Mouse (Mus musculus) retina, embryonic 14.5 days (tissue): ENCODE data around the gene Kl.
A peak's percentile ranks its signal among the peaks of the same experiment; 100 is the strongest.

Experiments
- DNase-seq: peaks from one replicate; pipeline ENCODE4 v3.0.0-alpha.2; 2015; ENCODE audit warnings: low spot score

Gene Kl

DNA sequence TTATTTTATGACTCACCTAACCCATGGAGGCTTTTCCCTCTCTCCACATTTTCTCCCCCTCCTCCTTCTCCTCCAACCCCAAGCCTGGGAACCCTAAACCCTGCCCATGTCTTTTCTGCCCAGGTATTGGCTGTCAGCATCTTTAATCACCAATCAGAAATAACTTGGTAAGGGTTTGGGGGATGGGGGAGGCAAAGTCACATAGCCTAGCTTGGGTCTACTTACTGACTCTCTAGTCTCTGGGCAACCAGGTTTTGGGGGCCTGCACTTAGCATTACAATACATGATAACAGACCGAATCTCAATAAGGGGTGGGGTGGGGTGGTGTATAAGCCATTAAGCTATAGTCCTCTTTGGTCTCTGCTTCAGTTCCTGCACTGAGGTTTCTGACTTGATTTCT, 10.3 kb downstream of the Kl start:
- no peak for DNase-seq

DNA sequence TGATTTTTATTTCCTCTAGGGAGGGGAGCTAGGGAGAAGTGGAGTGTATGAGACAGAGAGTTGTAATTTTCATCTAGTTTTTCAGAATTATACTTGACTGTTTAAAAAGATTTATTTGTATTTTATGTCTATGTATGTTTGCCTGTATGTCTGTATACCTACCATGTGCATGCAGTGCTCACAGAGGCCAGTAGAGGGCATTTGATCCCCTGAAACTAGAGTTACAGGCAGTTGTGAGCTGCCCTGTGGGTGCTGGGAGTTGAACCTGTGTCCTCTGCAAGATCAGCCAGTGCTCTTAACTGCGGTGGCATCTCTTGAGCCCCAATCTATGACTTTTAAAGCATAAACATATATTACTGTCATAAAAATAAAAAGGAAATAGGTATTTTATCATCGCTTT, 15.5 kb downstream of the Kl start:
- DNase-seq, result no peak

- no peak for DNase-seq
Measured at GRCm38 (mm10) chr5:150970551-150970950, 18.1 kb downstream of the Kl start.

DNA sequence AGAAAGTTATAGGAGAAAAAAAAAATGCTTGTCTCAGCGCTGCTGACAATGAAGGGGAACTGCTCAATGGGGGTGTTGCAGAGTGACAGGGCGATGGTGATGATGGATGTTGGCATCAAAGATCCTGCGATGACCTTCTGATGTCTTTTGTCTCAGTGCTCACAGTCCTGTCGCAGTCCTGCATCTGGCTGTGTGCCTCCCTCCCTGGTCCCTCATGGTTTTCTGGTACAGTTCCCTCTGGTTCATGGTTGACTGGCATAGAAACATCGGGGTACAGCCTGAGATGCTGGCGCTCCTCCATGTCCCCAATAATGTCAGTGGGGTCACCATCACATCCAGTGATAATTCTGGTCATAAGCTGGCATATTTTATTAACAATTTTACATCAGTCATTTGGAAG, 18.7 kb downstream of the Kl start:
- no peak for DNase-seq

DNA sequence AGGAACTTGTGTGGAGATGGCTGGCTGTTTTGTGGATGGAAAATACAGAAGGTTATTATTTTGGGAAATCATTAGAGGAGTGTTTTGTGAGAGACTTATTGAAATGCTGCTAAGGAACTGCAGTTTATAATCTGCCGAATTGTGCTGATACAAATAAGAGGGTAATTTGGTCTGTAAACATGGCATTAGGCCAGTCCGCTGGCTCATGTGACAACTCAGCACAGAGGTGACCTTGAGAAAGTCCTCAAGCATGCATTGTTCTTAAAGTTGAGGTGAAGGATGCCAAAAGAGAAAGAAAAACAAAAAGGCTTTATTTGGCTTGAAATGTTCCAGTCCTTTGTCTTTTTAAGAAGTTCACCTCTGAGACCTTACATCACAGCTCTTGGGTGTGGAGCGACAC, 21.8 kb downstream of the Kl start:
- no peak for DNase-seq

- no peak for DNase-seq
Measured at GRCm38 (mm10) chr5:150977383-150977958, 25.1 kb downstream of the Kl start.

DNA sequence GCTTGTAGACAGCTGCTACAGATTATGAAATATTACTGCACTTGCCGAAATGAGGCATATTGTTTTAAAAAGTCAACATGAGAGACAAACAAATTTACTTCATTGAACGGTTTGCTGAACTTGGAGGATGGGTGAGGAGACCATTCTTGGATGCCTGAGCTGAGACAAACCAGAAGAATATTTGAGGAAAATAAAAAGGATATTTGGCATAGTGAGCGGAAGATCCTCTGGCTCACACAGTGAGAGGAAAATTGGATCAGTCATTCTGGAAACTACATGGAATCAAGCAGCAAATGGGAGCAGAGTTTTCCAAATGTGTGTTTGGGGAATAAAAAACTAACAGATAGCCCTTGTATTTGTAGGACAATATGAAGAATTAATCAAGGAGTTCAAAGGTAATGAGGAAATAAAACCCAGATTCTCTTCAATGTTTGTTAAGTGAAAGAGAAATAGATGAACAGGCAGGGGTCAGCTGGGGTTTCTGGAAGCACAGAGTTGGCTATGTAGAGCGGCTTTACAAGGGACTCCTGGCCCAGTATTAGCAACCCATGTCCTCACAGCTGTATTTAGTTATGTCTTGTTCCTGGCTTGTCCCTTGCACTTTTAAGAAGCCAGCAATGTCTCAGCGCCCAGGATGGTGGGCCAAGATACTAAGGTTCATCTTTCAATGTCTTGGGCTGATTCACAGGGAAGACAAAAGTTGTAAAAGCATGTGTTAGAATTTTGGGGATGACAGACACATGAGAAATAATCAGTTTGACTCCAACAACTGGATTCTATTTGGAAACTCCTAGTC, 27.1 kb downstream of the Kl start:
- DNase-seq, result no peak

DNA sequence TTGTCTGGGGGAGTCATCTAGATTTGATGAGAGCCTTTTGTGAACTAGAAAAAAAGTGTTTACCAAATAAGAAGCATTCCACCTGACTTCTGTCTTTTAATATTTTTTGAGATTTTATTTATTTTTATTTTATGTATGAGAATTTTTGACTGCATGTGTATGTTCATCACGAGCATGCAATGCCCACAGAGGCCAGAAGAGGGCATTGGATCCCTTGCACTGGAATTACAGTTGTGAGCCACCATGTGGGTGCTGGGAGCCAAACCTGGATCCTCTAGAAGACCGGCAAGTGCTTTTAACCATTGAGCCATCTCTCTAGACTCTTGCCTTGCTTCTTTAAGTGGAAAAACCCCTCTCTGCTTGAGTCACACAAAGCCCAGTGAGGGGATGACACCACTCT, 29.7 kb downstream of the Kl start:
- DNase-seq, result no peak

DNA sequence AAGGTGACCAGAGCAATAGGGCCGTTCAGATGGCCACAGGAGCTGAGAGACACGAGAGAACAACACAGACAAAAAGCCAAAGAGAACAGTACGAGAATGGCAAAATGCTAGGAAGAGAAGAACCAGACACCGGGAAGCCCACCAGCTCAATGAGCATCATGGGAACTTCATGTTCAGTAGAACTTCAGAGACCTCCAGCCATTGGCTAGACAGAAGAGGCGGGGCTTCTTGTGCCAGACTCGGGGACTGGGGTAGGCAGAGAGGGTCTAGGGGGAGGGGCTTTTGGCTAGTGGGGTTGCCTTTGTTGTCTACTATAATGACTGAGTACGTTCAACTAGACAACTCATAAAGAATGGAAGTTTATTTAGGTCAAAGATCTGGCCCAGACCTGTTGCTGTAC, 41.7 kb downstream of the Kl start:
- DNase-seq, result no peak

DNA sequence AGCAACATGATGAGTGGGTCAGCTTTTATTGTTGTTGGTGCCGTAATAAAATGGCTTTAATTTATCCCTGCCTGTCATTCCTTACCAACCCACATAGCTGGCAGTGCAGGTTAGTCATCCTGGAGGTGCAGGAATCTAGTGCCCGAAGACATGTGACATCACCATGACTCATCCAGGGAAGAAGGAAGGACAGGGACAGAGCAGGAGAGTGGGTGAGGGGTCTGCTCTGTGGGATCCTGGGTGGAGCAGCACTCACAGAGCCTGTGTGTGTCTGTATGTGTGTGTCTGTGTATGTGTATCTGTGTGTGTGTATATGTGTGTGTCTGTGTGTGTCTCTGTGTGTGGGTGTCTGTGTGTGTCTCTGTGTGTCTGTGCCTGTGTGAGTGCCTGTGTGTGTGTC, 44.2 kb downstream of the Kl start:
- DNase-seq, result no peak

DNA sequence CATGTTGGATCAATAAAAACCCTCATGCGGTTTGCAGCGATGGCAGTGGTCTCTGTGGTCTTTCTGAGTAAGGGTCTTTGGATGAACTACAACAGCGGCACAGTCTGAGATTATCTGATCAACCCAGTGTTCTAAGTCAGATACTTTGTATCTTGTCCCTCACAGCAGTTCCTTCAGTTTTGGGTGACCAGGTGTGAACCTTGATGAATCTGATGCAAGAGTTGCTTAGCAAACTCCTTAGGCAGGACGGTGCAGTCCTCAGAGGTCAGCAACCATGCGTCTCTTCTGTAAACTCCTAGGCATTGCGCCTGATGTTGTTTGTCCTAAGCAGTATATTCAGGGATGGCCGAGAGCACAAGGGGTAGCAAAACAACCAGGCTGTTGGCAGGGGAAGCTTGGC, 48.7 kb downstream of the Kl start:
- no peak for DNase-seq

DNA sequence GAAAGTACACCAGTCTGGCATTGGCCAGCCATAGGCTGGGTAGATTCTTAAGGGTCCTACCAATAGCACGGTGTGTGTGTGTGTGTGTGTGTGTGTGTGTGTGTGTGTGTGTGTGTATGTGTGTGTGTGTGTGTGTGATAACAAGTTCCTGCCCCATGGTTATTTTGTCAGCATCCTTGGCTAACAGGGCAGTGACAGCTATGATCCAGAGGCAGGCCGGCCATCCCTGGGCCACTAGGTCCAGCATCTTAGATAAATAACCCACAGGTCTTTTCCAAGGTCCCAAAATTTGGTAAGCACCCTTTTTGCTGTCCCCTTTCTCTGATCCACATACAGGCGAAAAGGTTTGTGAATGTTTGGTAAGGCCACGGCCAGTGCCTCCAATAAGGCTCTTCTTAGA, 49.6 kb downstream of the Kl start:
- no peak for DNase-seq

DNA sequence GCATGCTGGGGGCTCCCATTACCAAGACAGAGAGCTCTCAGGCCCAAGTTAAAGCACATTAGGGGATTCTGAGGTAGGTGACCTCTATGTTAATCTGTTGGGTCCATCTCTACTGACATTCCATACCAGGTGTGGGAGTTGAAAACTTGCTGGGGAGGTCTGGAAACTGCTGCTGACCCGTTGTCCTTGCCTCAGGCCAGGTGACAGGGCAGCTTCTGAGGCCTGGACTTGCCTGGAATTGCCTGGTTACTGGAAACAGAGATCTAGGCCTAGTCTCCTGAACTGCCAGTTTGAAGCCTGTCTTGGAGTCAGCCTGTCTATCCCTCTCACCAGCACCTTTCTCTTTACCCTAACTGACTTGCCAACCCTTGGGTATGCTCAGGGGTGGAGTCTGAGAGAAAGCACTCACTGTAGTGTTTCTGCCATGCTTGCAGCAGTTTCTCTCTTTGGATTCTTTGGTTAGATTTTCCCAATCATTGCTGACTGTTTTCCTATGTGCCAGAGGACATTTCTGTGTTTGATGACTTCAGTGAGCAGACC, 51.9 kb downstream of the Kl start:
- DNase-seq, result no peak

- DNase-seq, result no peak
Measured at GRCm38 (mm10) chr5:151018450-151018849, 66.0 kb downstream of the Kl start.

GRCm38 (mm10) chr5:151018959-151019358, 66.6 kb downstream of the Kl start:
- no peak for DNase-seq

DNA sequence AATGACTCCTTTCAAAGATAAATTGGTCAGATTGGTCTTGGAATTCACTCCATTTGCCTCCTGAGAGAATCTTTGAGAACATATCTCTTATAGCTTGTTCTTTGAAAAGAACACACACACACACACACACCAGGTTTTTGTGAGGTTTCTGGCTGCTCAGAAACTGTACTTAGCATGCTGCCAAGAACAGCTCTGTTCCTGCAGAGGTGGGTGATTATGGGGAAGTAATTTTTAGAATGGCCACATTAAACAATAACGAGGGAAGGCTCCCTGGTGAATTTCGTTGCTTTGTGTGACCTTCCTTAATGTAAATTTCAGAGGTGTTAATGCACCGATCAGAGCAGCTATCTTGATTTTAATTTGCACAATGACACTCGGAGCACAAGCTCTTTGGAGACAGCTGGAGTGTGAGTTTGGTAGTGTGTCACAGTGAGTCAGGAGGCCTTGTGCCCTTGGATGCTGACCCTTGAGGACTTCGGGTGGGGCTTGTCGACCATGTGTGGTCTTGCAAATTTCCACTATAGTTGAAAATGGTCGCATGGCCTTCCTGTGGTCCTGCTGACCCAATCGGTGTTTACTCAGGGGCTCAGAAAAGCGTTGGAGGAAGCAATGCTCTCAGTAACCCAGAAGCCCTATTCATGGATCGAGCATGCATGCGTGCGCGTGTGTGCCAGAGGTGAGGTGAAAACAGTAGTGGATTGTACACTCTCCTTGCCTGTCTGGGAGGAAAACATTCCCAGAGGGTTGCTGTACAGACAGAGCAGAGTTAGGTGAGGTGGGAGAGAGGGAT, 67.8 kb downstream of the Kl start:
- DNase-seq, result no peak

DNA sequence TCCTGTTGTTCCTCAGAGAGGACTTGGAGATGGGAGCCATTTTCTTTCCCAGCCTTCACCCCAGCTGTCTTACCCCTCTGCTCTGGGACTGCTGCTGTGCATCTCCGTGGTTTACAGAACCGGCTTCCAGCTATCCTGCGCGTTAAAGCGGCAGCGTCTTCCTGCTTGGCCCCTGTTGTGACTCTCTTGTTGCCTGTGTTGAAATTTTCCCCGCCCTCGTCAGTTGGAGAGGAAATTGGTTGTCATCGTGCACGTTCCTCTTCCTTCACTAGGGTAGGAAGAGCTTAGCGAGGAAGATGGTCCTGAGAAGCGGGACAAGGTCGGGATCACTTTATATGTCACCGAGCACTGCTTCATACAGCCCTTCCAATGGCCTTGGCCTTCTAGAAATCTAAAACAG, 68.4 kb downstream of the Kl start:
- DNase-seq, result no peak

GRCm38 (mm10) chr5:151022026-151022425, 69.6 kb downstream of the Kl start:
- no peak for DNase-seq

DNA sequence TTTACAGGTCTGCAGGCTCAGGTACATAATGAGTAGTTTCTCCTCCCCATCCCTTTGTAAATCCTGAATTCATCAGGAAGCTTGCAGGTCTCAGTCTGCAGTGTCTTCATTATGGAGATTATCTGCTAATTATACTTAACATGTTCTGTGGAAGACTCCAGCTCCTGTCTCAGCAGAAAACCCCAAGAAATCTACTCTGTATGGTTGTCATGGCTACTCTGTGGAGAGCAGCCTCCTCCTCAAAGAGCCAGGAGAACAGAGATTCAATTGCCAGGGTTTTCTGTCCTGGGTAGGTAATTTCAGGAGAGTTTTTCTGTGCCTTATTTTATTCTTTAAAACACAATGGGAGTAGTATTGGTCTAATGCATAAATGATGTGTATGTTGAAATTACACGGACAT, 70.5 kb downstream of the Kl start:
- DNase-seq, result no peak

DNA sequence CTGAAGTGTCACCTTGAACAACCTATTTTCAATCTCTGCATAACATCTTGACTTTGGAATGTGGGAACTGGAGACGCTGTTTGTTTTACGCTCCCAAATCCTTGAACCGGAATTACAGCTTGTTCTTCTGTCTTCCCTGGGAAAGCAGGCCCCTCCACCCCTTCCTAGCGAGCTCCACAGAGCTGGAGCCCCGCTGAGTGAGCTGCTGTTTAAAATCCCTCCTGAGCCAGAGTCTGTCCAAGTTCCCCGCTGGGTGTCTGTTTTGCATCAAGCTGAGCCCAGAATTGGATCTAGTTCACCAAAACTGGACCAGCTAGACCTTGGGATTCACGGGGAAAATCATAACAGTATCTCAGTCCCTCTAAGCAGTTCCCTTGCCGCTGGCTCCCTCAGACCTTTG, 71.1 kb downstream of the Kl start:
- peak; percentile 41 for DNase-seq

DNA sequence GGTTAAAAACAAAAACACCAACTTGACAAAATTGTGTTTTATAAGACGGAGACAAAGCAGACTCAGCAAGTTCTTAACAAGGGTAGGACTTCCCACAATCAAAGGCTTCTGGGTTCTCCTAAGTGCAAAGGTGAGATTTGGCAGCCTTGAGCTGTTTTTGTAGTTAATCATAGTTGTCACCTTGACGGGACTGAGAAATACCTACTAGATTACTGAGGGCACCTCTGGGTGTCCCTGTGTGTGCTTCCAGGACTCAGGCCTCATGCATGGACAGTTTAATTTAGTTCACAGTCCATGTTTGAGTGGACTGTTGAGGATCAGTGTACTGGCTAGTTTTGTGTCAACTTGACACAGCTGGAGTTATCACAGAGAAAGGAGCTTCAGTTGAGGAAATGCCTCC, 72.1 kb downstream of the Kl start:
- DNase-seq, result no peak

GRCm38 (mm10) chr5:151026069-151026468, 73.7 kb downstream of the Kl start:
- no peak for DNase-seq

- peak; percentile 65 for DNase-seq
Measured at GRCm38 (mm10) chr5:151027171-151027570, 74.8 kb downstream of the Kl start.
